In the genomic region with DNA sequence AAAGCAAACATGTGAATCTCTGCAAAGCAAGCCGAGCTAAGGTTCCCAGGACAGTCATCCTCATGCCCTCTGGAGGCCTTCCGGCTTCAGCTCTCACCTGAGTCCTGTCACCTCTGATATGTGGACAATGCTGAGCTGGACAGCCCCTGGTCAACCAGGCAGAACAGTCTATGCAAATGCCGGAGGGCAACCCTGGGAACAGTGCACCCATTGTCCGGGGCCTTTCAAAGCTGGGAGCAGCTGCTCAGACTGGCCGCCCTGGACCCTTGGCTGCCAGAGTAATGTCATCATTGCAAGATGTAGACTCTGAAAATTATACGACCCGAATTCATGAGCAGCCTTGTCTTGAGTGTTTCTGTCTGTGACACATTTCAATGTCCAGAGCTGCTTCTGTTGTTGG, we compare ENCODE assay signal across 19 mouse cellular contexts. TPM values are rescaled to one million over a fixed set of nuclear protein-coding genes. Genes with fewer than 3 reads are reported as not detected.
DNase-seq lines count a peak whose midpoint lies in the region; ATAC-seq lines count a peak whose summit lies in the region.
"Had no signal": no experiment of that assay in that cellular context is flagged by ENCODE, and none has a peak within 500 bp of the region (broad histone marks: within the 10 kb centered on the region; RNA-seq: fewer than 3 reads in every experiment).

No protein-coding gene starts in this region.

- no peak overlapping the region for H3K9ac ChIP-seq in forebrain, embryonic 12.5 days
- no peak overlapping the region for H3K9ac ChIP-seq in midbrain, embryonic 12.5 days (replicated peaks)

- 13% methylated on average over 7 of the region's 7 CpGs for WGBS in forebrain, embryonic 12.5 days
- 22% methylated on average over 7 of the region's 7 CpGs for WGBS in midbrain, embryonic 12.5 days

- peak overlapping the region; percentile 96 for H3K27ac ChIP-seq in forebrain, embryonic 12.5 days
- peak overlapping the region; percentile 91 for H3K27ac ChIP-seq in midbrain, embryonic 12.5 days (replicated peaks)

- peaks cover 58% of the 10 kb centered on the region for H3K27me3 ChIP-seq in forebrain, embryonic 12.5 days
- peaks cover 67% of the 10 kb centered on the region for H3K27me3 ChIP-seq in midbrain, embryonic 12.5 days

- H3K4me3 ChIP-seq in forebrain, embryonic 12.5 days (replicated peaks) = no peak overlapping the region
- H3K4me3 ChIP-seq in midbrain, embryonic 12.5 days = no peak overlapping the region
- H3K4me3 ChIP-seq: myocyte had no signal

- H3K4me2 ChIP-seq in forebrain, embryonic 12.5 days = peak overlapping the region; percentile 6
- peak overlapping the region; percentile 26 for H3K4me2 ChIP-seq in midbrain, embryonic 12.5 days (replicated peaks)

- peak; percentile 33 for ATAC-seq in forebrain, embryonic 12.5 days (ENCODE audit: low FRiP score)
- 0 out of 2 replicates have a peak, but pooled peaks have one; percentile 21 for ATAC-seq in midbrain, embryonic 12.5 days (ENCODE audit: low FRiP score, low read depth)
- ATAC-seq: activated CD4-positive, CD25-positive, alpha-beta regulatory T cell, adult 4 months; lung, postnatal 0 days had no signal

- peak; percentile 83 for DNase-seq in heart, adult 11 months
- DNase-seq in heart, postnatal 25 days (ENCODE audit: low spot score) = no peak
- DNase-seq in brain, adult 2 months (ENCODE audit: low read depth, low spot score) = peak; percentile 28
- DNase-seq in thymus, postnatal 10 days (ENCODE audit: low spot score in 2 of 2) = no peak
- no peak for DNase-seq in adrenal gland, postnatal 4 days (ENCODE audit: low spot score in 2 of 2)
- no peak for DNase-seq in urinary bladder, adult 18-20 months (ENCODE audit: low spot score in 2 of 2)
- DNase-seq: gastrocnemius, postnatal 25 days; kidney, adult 9 months; thymus, postnatal 14 days had no signal

- peaks cover 77% of the 10 kb centered on the region for H3K4me1 ChIP-seq in forebrain, embryonic 12.5 days
- peaks cover 73% of the 10 kb centered on the region for H3K4me1 ChIP-seq in midbrain, embryonic 12.5 days

- H3K9me3 ChIP-seq in forebrain, embryonic 12.5 days = no peaks in the 10 kb centered on the region
- no peaks in the 10 kb centered on the region for H3K9me3 ChIP-seq in midbrain, embryonic 12.5 days

- no peaks in the 10 kb centered on the region for H3K36me3 ChIP-seq in forebrain, embryonic 12.5 days (replicated peaks)
- no peaks in the 10 kb centered on the region for H3K36me3 ChIP-seq in midbrain, embryonic 12.5 days

- intact Hi-C loops in heart, postnatal 25 days (cut with DNase I) = no loop called here

RNA-seq across cellular contexts. Expression of gene Sox1, which starts 37.5 kb away (rescaled TPM):
- total RNA-seq in heart, postnatal 25 days (2021) = not detected
- polyA plus RNA-seq in forebrain, embryonic 12.5 days (2016; fragmentation: Nextera tagmentation; extraction: Ambion mirVana) = 9.6 and 11.0 TPM in 2 replicates
- polyA plus RNA-seq in midbrain, embryonic 12.5 days (2016; fragmentation: Nextera tagmentation; extraction: Ambion mirVana) = 6.5 and 8.4 TPM in 2 replicates
- total RNA-seq in adrenal gland, postnatal 4 days (2021) = under 1 TPM; 0.06 to 0.25 TPM
- total RNA-seq: common myeloid progenitor, adult 5-6 weeks; gastrocnemius, postnatal 25 days; liver, adult 2 months; MEL had no signal
- polyA plus RNA-seq: activated CD4-positive, CD25-positive, alpha-beta regulatory T cell, adult 4 months; C2C12; heart, embryonic 16.5 days; liver, adult 2 months; lung, postnatal 0 days; myocyte had no signal

Comparison
In these comparisons a context has a peak if more than half of its experiments do, and no peak if none do; other contexts are left out.
1. DNase-seq: peak in heart, adult 11 months (single experiment) and brain, adult 2 months (single experiment); none in heart, postnatal 25 days (single experiment), thymus, postnatal 10 days (0 of 2), adrenal gland, postnatal 4 days (0 of 2) and urinary bladder, adult 18-20 months (0 of 2).